Mouse (Mus musculus): ENCODE results near the gene Vps11.
"Not testable (repeated sequence)": the region's sequence is repeated elsewhere in the genome, so short reads cannot be mapped to it uniquely, and the experiment has no call there.

The Vps11 gene

DNA sequence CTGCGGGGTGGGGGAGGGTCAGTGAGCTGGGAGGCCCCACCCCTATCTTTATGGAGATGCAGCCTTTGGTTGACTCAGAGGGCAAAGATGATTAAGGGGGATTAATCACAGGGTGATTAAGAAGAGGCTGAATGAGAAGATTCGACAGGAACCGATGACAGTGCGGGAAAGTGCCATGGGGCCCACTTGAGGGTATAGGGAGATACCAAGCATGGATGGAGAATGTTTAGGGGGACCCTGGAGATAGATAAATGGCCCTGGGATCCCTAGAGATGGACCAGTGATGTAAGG lies 47.3 kb downstream of the Vps11 start:
- no peak for DNase-seq (ENCODE audit: low spot score)

DNA sequence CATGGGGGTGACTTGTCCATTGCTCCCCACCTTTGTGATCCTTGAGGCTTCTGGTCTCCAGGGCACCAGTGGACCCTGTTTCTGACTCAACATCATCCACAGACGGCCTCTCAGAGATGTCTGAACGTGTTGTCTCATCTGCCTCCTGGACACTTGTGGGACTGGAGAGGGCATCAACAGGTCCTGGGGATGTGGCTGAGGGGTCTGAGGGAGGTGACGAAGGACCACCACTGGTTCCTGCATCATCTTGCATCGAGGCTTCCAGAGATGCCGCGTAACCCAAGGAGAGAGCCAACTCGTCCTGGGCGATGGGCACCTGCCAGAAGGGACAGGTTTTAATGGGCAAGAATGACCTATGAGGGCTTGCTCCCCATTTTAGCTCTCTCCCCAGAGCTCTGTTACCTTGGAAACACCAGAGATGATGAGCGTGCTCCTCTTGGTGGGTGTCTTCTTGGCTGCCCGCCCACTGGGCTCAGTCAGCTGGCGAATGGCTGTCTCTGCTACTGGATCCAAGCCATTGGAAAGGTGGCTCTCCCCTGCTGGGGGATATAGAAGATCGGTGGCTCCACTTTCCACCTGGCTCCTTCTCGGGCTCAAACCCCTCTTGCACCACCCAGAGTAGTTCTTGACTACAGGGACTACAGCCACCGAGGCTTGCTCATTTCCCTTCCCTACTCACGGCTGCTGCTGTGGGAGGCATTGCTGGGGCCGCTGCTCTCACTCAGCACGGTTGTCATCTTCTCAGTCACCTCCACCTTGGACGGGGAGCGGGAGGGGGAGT lies 47.8 kb downstream of the Vps11 start:
- no peak for DNase-seq (ENCODE audit: low spot score)

DNA sequence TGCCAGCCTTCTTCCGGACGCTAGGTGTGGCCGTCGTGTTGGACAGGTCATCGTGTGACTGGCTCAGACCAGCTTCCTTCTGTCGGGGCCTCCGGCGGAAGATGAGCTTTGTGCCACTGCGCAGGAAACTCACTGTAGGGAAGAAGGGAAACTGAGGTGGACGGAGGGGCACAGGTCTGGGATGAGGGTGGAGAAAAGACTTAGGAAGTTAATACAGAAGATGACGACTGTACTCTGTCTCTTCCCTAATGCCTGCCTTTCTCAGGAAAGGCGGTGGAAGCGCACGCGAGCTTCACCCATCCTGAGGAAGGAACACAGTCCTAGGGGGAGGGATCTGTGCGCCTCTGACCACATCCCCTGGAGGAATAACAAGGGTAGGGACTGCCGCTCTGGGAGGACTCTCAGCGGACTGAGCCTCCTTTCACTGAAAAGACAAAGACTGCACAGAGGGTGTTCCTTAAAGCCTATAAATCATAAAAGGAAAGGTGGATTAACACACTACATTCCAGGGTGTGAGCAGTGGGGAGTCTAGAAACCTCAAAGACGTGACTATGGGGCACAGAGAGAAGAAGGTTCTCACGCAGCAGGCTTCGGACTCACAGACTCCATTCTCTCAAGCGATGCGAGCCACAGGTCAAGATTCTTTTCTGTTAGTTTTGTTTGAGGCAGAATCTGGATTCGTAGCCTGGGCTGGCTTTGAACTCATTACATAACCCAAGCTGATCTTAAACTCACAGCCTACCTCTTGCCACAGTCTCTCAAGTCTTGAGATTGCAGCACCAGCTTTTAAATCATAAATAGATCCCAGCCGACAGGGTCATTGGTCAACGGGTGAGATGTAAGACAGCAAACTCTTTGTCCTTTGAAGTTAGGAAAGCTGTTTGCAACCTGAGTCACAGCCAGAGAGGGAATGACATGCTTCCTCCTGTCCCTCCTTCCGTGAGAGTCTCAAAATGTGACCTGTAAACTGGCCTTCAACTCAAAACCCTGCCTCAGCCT lies 50.0 kb downstream of the Vps11 start:
- DNase-seq (ENCODE audit: low spot score) = no peak

DNA sequence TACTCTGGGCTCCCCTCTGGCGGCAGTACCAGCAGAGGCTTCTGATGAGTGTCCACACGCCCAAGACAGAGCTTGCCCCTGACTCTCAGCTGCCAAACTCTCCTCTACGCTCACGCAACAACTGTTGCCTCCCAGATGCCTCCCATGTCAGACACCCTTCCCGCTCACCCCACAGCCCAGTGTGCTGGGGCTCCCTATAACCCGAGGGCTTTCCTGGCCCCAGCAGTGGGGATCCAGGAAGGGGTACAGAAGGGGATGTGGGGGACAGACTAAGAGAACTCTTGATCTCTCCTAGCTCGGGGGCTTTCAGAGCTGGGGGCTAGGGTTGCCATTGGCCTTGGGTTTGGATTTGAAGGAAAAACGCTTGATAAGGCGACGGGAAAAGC lies 50.7 kb downstream of the Vps11 start:
- no peak for DNase-seq (ENCODE audit: low spot score)

DNA sequence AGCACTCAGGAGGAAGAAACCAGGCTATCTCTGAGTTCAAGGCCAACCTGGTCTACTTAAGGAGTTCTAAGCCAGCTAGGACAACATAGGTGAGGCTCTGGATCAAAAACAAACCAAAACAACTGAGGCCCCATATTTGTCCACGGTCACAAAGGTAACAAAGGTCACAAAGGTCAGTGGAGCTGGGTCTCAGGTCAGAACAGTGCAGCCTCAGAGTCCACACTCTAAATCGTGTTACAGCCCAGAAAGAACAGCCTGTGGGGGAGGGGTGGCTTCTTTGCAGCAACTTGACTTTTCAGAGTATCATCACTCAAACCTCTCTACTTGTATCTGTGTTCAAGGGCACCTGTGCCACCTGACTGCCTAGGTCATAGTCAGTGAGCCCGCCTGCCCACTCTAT lies 51.7 kb downstream of the Vps11 start:
- no peak for DNase-seq (ENCODE audit: low spot score)

DNA sequence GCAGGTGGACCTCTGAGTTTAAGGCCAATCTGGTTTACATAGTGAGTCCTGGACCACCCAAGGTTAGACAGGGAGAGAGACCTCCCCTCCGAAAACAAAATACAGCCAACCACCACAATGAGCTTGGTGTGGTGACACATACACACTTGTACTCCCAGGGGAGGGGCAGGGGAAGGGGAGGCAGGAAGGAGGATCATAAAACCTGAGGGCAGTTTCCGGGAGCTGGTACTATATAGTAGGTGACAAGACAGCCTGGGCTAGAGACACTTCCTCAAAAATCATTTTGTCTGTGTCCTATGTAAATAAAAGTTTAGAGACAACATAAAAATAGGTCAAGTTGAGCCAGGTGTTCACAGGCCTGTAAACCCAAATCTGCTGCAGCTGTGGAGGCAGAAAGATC lies 54.2 kb downstream of the Vps11 start:
- no peak for DNase-seq (ENCODE audit: low spot score)

DNA sequence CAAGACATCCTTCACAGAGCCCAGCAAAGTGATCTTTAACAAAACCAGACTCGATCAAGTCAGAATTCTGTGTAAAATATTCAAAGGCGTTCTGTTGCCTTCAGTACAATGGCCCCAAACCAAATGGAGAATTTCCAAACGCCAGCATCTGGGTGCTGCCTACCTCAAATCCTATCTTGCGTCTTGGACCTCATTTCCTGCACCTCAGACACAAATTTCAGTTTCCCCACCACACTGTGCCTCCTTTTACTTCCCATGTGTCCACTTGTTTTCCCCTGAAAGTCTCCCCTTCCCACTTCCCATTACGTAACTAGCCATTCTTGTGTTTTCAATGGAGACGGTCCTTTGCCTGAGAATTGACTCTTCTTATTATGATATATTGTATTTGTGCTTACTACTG lies 54.9 kb downstream of the Vps11 start:
- no peak for DNase-seq (ENCODE audit: low spot score)

DNA sequence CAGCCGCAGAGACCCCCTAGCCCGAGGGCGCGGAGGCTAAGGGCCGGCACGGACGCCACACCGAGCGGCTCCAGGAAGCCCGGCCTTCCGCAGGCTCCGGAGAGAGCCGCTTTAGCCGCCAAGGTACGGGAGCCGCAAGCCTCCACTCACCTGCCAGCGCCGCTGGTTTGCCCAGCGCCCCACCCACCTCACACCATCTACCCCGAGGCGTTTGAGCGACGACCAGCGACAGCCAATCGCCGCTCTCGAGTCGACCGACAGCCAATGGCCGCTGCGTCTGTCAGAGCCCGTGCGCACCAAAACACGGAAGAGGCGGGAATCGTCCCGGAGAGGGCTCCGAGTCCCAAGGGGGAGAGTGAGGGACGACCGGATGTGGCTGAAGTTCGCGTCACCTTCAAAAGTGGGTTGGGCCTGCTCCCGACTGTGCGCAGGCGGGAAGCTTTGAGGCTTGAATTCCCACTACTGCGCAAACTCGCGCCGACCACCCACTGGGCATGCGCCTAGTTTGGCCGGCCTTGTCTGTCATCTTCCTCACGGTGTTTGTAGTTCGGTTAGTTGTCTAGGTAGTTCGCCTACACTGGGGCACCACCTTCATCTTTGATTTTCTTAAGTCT lies 55.9 kb downstream of the Vps11 start, which contains the start of gene Hinfp:
TSS of gene Hinfp (minus strand) at position 206 of the 614 bp plus-strand sequence.
- peak; percentile 99 for DNase-seq (ENCODE audit: low spot score)

DNA sequence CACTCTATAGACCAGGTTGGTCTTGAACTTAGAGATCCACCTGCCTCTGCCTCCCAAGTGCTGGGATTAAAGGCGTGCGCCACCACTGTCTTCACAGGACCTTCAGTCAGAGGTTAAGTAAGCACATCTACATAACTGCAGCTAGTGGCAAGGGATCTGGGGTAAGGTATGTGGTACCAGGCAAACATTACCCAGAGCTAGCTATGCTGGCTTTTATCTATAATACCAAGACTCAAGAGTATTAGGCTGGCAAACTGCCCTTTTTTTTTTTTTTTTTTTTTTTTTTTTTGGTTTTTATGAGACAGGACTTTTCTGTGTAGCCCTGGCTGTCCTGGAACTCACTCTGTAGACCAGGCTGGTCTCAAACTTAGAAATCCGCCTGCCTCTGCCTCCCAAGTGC lies 61.5 kb downstream of the Vps11 start:
- not testable (repeated sequence) for DNase-seq (ENCODE audit: low spot score)

All from retina, embryonic 14.5 days (tissue).